Mouse (Mus musculus) right cerebral cortex, postnatal 4 days (tissue): ENCODE data around the gene Osr1.

Source experiments
- DNase-seq: peaks from one replicate; pipeline ENCODE4 v3.0.0-alpha.2; 2022

Gene Osr1

DNA sequence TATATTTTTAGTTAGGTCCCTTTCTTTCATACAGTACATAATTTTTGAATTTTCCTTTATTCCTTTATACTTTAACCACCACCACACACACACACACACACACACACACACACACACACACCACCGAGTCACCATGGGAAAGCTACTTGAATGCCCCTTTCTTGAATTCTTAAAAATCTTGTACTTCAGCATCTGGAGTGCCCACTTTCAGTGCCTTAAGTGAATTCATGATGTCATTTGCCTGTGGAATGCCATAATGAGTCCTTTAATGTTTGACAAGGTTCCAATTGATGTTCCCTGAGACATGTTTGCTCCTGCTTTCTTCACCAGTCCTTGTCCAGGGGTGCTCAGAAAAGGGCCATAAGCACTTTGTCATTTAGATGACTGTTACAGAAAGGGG, 17.8 kb downstream of the Osr1 start:
- DNase-seq, result no peak

DNA sequence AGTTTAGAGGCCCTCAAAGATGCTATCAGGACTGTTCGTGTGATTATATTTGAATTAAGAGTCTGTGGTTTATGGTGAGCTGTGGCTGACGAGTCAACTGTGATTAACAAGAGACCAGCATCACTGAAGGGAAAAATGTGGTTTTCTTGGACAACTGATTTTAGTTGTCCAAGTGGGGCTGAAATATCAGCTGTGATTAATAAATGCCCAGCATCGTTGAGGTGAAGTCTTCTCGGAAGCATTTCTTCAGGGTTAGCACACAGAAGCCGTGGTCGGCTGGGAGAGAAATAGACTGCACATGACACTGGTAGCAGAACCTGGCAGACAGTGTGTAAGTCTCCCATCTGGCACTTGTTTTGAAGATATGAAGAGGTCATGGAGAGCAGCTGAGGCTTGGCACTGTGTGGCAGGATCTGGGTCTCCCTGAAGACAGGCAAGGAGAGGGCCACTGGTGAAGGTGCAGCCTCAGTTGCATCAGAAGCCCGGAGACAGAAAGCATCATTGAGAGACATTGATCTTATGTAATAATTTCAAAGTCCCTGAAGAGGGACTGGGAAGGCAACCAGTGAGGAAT, 19.7 kb downstream of the Osr1 start:
- DNase-seq, result no peak

DNA sequence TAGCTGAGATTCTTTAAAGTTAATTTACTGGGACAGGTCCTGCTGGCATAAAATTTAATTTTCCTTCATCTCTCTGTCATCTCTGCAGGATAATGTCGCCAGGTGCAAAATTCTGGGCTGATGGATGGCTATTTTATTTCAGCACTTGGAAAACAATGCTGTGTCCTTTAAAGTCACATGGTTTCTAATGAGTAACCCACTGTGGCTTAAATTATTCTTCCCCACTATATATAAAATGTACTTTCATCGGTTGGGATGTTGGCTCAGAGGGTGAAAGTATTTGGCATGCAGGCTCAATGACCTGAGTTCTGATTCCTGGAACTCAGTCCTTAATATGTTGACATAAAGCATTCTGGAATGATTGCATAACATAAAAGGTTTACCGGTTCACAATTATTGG, 21.2 kb downstream of the Osr1 start:
- DNase-seq, result no peak

DNA sequence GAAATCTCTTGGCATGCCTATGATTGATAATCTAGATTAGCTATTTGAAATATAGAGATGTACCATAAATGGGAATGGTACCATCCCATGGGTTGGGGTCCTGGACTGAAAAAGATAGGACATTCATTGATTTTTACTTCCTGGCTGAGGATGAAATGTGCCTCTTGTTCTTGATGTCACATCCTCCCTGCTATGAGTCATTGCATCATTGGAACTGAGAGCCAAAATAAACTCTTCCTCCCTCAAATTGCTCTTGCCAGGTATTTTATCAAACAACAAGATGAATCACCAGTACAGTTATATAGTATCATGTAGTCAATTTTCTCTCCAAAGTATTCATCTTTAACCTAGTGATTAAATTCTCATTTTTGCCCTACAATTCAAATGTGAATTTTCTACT, 28.3 kb downstream of the Osr1 start:
- DNase-seq, result no peak
